Mouse (Mus musculus) liver, adult 2 months (tissue): ENCODE data around the gene Twnk.

Experiments
- CTCF ChIP-seq: fragments of 200-500 bp; IDR thresholded peaks from 2 replicates; pipeline ENCODE4 v1.5.1; 2011; ENCODE audit warnings: low read depth, low read length, control low read depth
- POLR2A ChIP-seq: fragments of 200-500 bp; IDR thresholded peaks from 2 replicates; pipeline ENCODE4 v1.6.1; 2011; ENCODE audit warnings: low read length, control low read depth; ENCODE audit not compliant: insufficient read depth; ENCODE audit errors: extremely low read depth

DNA sequence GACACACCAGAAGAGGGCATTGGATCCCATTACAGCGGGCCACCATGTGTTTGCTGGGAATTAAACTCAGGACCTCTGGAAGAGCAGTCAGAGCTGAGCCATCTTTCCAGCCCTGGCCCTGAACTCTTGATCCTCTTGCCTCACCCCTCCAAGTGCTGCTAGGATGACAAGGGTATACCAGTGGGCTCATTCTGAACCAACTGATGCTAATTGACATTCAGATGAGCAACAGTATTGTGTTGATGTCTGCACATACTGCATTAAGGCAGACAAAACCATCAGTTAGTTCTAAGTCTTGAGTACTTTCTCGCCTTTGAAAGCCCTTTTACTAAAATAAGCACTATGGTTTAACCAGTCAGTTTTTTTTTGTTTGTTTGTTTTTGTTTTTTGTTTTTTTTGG lies 45.8 kb upstream of the Twnk start:
- no peak for TF ChIP-seq POLR2A
- no peak for TF ChIP-seq CTCF
